Mouse (Mus musculus): ENCODE results near the gene Srebf2.
"Not testable (repeated sequence)": the region's sequence is repeated elsewhere in the genome, so short reads cannot be mapped to it uniquely, and the experiment has no call there.

The Srebf2 gene

GRCm38 (mm10) chr15:82230098-82230611 lies 83.2 kb downstream of the Srebf2 start:
- no peak for DNase-seq

- DNase-seq: no peak
Measured at GRCm38 (mm10) chr15:82231100-82231499, 84.1 kb downstream of the Srebf2 start.

GRCm38 (mm10) chr15:82231591-82232378 lies 84.8 kb downstream of the Srebf2 start:
- DNase-seq: peak; percentile 92

GRCm38 (mm10) chr15:82232651-82233050 lies 85.7 kb downstream of the Srebf2 start:
- DNase-seq: no peak

GRCm38 (mm10) chr15:82235661-82236060 lies 88.7 kb downstream of the Srebf2 start:
- DNase-seq: no peak

GRCm38 (mm10) chr15:82236565-82236964 lies 89.6 kb downstream of the Srebf2 start:
- peak; percentile 94 to 97 for DNase-seq

GRCm38 (mm10) chr15:82243311-82243710 lies 96.3 kb downstream of the Srebf2 start:
- no peak for DNase-seq

GRCm38 (mm10) chr15:82243742-82244114 lies 96.7 kb downstream of the Srebf2 start:
- no peak for DNase-seq

GRCm38 (mm10) chr15:82244115-82244804 lies 97.3 kb downstream of the Srebf2 start, which contains the start of gene Cenpm:
Gene Cenpm, minus strand, starts transcription at chr15:82244748.
- DNase-seq: peak; percentile 95 to 96

GRCm38 (mm10) chr15:82244805-82245161 lies 97.8 kb downstream of the Srebf2 start:
- not testable (repeated sequence) for DNase-seq

- no peak for DNase-seq
Measured at GRCm38 (mm10) chr15:82247131-82247776, 100.3 kb downstream of the Srebf2 start.

- DNase-seq: no peak
Measured at GRCm38 (mm10) chr15:82251579-82251978, 104.6 kb downstream of the Srebf2 start.

GRCm38 (mm10) chr15:82252097-82252496 lies 105.1 kb downstream of the Srebf2 start, which contains the start of gene 1500009C09Rik:
Gene 1500009C09Rik, plus strand, starts transcription at chr15:82252397.
- no peak for DNase-seq
